Mouse (Mus musculus) CD4-positive, CD25-positive, alpha-beta regulatory T cell, adult 4 months (primary cell): ENCODE results near the gene Prcc. TPM values are rescaled to one million over a fixed set of nuclear protein-coding genes. Genes with fewer than 3 reads are reported as not detected.
A peak's percentile ranks its signal among the peaks of the same experiment; 100 is the strongest.
"Not testable (repeated sequence)": the region's sequence is repeated elsewhere in the genome, so short reads cannot be mapped to it uniquely, and the experiment has no call there.

Experiments
- ATAC-seq: one replicate; pipeline ENCODE4 v1.8.0; 2017
- polyA plus RNA-seq, 2 experiments: library from polyadenylated mRNA; unstranded; fragments of 100-300 nt; shearing (Covaris generic); gene quantifications; one replicate each; pipeline ENCODE4 v1.2.1; 2017

The Prcc gene
- polyA plus RNA-seq, 2 experiments from 2014 or later = 3.8 to 6.0 TPM

DNA sequence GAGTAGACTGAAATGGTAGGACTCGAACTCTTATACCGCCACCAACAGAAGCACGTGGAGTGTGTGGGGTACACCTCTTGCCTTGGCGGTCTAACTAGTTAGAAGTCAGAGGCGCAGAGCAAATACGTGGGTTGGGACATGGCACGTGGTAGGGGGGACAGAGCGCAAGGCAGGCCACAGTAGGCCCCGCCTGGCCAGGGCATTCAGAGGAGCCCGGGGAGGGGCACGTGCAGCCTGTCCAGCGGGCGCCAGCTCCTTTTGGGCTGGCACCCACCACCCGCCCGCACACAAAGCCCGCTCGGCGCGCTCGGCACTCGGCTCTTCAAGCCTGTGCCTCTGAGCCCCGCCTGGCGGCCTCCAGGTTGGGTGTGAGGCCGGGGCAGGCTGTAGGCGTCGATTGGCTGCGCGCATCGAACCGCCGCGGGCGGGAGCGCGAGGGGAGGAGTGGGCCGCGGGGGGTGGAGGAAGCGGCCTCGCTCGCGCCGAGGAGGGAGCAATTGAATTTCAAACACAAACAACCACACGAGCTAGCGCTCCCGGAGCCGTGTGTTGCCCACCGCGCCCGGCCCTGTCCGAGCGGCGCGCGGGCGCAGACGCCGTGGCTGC is 20.6 kb upstream of the Prcc start, which contains the start of gene Hdgf:
Hdgf (plus strand) TSS at position 442 of the 606 bp plus-strand sequence.
- peak; percentile 96 for ATAC-seq

- ATAC-seq = no peak
Measured at GRCm38 (mm10) chr3:87903821-87904220, 18.4 kb upstream of the Prcc start.

DNA sequence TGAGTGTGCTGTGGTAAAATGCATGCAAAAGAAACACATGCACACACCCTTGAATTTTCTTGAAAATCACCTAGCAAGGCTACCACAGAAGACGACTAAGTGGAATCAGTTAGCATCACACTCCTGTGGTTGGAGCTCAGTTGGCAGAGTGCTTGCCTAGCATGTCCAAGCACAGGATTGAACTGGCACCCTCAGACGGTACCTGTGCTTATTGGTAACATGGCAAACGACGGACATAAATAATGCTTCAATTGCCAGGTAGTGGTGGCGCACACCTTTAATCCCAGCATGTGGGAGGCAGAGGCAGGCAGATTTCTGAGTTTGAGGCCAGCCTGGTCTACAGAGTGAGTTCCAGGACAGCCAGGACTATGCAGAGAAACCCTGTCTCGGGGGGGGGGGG is 16.6 kb upstream of the Prcc start:
- not testable (repeated sequence) for ATAC-seq

DNA sequence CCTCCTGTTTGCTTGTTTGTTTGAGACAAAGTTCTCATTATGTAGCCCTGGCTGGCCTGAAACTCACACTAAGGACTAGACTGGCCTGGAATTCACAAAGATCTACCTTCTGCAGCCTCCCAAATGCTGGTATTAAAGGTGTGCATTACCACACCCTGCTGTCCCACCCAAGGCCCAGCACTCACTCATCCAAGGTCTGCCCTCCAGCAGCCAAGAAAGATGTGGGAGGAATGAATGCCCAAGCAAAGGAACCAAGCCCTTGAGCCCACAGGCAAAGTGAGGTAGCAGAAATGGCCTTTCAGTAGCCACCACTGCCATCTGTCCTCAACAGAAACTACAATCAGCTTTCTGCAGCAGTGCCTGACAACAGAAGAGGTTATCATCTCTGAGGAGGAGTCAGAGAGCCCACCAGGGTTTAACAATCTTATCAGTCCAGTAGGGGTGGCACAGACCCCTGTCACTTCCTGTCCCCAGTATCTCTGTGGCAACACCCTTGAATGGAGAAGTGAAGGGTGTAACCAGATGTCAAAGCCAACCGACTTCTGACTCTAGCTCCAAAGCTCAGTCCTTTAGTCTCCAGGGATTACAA is 15.7 kb upstream of the Prcc start:
- ATAC-seq = no peak

DNA sequence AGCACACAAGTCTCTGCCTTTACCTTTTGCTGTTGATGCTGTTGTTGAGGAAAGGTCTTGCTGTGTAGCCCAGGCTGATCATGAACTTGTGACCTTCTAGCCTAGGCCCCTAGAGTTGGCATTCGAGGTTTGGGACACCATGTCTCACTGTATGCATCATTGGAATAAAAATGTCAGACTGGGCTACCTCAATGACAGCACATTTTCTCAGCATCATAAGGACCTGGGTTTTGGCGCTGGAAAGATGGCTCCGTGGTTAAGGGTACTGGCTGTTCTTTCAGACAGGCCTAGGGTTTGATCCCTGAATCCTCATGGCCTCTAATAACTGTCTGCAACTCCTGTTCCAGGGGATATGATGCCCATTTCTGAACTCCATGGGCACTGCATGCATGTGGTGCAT is 14.4 kb upstream of the Prcc start:
- ATAC-seq = no peak

DNA sequence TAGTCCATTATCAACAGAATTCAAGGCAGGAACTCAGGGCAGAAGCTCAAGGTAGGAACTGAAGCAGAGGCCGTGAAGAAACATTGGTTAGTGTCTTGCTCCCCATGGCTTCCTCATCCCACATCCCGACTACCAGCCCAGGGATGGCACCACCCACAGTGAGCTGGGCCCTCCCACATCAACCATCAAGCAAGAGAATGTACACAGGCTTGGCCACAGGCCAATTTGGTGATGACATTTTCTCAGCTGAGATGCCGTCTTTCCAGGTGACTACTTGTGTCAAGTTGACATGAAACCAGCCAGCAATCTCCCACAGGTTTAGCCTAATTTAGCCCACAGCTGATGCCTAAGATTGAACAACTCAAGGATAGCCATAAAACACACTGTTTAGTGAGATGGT is 13.9 kb upstream of the Prcc start:
- ATAC-seq = no peak

- no peak for ATAC-seq
Measured at GRCm38 (mm10) chr3:87893367-87893905, 8.0 kb upstream of the Prcc start.

DNA sequence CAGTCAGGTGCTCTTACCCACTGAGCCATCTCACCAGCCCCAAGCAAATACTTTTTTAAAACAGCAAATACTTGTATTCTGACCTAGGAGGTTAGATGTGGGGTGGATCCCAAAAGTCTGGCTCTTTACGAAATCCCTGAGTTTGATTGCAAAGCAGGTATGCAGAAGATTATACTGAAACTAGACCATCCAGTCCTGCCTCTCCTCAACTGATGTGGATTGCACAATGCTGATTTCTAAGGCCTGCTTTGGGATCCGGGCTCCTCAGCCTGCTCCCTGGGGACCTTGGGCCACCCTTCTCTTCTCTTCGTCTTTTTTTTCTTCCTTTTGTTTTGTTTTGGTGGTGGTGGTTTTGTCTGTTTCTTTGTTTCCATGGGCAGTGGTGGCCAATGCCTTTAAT is 6.1 kb upstream of the Prcc start:
- ATAC-seq = no peak

DNA sequence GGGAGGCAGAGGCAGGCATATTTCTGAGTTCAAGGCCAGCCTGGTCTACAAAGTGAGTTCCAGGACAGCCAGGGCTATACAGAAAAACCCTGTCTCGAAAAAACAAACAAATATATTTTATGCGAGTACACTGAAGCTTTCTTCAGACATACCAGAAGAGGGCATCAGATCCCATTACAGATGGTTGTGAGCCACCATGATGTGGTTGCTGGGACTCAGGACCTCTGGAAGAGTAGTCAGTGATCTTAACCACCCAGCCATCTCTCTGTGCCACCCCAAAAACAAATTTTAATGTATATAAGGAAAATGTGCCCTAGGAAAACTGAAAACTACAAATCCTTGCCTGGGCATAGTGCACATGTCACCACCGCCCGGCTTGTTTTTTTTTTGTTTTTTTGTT is 2.0 kb upstream of the Prcc start:
- not testable (repeated sequence) for ATAC-seq

GRCm38 (mm10) chr3:87886416-87886815 is 1.0 kb upstream of the Prcc start:
- ATAC-seq = no peak

DNA sequence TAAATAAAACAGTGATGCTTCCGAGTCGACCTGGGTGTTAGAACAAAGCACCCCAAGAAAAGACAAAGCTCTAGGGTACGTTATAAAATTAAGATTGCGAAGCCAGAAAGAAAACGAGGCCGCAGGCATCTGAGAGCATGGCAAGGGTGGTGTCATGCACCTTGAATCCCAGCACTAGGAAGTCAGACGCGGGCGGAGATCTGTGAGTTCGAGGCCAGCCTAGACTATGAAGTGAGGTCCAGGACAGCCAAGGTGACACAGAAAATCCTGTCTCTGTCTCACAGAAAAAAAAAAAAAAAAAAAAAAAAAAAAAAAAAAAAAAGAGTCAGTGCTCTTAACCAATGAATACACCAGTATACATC is 577 bp upstream of the Prcc start:
- no peak for ATAC-seq

DNA sequence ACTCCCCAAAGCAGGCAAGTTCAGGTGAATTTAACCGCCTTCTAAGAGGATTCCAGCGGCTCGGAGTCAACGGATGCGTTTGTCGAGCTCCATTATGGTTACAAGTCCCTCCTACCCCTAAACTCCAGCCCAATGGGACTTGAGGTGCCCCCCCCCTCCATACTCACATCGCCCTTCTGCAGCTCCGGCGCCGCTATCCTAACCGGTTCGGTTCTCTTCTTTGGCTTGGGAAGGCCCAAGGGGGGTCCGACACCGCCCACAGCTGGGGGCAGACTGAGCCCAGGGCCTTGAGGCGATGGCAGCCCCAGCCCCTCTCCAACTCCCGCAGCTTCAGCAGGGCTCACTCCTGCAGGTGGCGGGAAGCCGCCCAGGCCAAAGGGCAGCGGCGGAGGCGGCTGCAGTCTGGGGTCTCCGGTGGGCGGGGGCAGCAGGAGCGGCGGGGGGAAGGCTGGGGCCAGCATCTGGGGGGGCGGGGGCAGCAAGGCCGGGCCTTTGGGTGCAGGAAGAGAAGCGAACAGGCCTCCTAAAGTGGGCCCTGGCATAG is 628 bp downstream of the Prcc start:
- no peak for ATAC-seq

DNA sequence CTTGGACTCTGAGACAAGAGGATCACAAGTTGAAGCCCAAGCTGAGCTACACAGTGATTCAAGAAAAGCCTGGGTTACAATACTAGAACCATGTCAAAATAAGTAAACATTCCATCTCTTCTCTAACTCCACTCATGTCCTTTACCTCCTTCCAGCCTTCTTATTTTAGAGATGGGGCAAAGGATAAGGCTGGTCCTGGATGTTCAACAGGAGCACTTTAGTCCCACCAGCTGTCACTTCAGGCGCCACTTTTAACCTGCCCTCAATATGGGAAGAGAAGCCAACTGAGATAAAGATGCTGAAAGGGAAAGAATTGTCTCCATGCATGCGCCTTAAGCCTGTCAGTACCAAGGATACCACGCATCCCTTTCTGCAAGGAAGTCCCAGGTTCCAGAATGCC is 1.1 kb downstream of the Prcc start:
- ATAC-seq = no peak

- ATAC-seq = no peak
Measured at GRCm38 (mm10) chr3:87877730-87878129, 7.7 kb downstream of the Prcc start.

DNA sequence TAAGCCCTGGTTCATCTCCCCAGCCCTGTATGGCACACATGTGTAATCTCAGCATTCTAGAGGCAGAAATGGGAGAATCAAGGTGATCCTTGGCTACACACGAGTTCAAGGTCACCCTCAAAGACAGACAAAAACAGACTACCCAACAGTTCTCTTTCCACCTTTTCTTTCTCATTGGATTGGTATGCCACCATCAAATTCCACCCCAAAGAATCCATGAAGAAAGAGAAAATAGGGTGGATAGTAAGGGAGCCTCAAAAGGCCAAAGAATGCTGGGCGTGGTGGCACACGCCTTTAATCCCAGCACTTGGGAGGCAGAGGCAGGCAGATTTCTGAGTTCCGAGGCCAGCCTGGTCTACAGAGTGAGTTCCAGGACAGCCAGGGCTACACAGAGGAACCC is 21.3 kb downstream of the Prcc start:
- not testable (repeated sequence) for ATAC-seq

DNA sequence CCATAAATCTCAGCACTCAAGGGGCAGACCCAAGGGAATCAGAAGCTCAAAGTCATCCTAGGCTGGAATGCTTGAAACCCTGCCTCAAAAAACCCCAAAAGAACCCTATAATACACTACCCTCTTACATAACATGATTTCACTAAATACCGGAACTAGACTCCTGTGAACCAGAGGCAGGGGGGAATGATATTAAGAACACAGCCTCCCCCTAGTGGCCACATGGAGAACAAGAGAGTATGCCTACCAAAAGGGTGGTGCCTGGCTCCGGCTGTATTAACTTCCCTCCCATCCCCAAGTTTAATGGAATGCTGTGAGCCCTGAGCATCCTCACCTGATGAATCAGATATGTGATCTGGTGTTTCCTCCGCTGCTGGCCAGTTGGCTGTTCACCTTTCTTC is 25.6 kb downstream of the Prcc start:
- ATAC-seq = peak; percentile 96

- no peak for ATAC-seq
Measured at GRCm38 (mm10) chr3:87857666-87858065, 27.7 kb downstream of the Prcc start.

DNA sequence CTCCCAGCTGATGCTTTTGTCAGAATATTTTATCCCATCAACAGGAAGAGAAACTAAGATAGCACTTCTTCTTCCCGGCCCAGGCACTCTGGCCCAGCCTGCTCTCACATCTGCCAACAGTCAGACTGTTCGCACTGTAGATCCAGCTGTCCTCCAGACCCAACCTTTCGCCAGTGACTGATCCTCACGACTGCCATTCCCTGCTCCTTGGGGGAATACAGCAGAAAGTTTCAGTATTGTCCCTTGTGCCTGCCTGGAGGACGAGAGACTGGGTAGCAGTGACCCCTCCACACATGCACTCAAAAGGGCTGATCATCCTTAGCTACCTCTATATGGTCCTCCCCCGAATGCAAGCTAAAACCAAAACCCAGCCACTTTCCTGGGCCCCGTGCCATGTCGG is 29.5 kb downstream of the Prcc start:
- no peak for ATAC-seq

GRCm38 (mm10) chr3:87854795-87855568 is 30.4 kb downstream of the Prcc start:
- ATAC-seq = no peak

GRCm38 (mm10) chr3:87849117-87849516 is 36.3 kb downstream of the Prcc start:
- peak; percentile 4 for ATAC-seq

DNA sequence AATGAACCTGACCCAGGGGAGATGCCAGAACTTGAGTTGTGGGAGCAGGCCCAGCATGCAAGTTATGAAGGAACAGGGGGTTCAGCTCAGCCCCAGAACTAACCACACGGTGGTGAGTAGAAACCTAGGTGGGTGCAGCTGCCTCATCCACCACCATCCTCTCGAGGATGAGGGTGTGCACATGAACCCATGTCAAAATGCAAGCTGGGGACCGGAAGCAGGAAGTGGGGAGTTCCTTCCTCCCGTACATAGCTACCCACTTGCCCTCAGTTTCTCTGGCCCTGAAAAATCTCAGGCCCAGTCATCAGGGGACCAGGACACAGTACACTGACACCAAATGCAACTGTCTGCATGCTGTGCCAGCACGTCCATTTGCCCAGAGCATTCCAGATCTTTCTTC is 37.7 kb downstream of the Prcc start:
- peak; percentile 53 for ATAC-seq

GRCm38 (mm10) chr3:87846650-87847110 is 38.7 kb downstream of the Prcc start, which contains the start of gene Sh2d2a:
Gene Sh2d2a, plus strand, starts transcription at chr3:87846755.
- ATAC-seq = peak; percentile 74

GRCm38 (mm10) chr3:87846186-87846585 is 39.2 kb downstream of the Prcc start:
- ATAC-seq = peak; percentile 2
